Comparison of ENCODE assay signal across 7 mouse cellular contexts in genomic region chr4:109978068-109978857, GRCm38 (mm10). TPM values are rescaled to one million over a fixed set of nuclear protein-coding genes. Genes with fewer than 3 reads are reported as not detected.
DNase-seq lines count a peak whose midpoint lies in the region; ATAC-seq and TF ChIP-seq lines count a peak whose summit lies in the region.

No protein-coding gene starts in this region.

- no peak for TF ChIP-seq CTCF in liver, postnatal 0 days (IDR thresholded peaks at IDR 0.05; ENCODE audit: low read depth)

- ATAC-seq in granulocyte monocyte progenitor cell, adult 5-6 weeks (replicated peaks; ENCODE audit: poor library complexity, severe bottlenecking), result 0 out of 2 replicates have a peak, but pooled peaks have one; percentile 15
- ATAC-seq in liver, postnatal 0 days, result no peak

- WGBS in liver, postnatal 0 days (ENCODE audit: insufficient replicate concordance), result 2% methylated on average over 47 of the region's 56 CpGs

- peak overlapping the region; percentile 23 for H3K4me3 ChIP-seq in liver, postnatal 0 days (ENCODE audit: low read depth, low read length)

- peaks cover 100% of the 10 kb centered on the region for H3K27me3 ChIP-seq in liver, postnatal 0 days (ENCODE audit: insufficient read depth, low read length)

- H3K9ac ChIP-seq in liver, postnatal 0 days (replicated peaks), result no peak overlapping the region

- H3K27ac ChIP-seq in liver, postnatal 0 days (ENCODE audit: low read depth), result no peak overlapping the region

- no peak for TF ChIP-seq EP300 in liver, postnatal 0 days (IDR thresholded peaks at IDR 0.05; ENCODE audit: low read depth)

- DNase-seq in A20 (ENCODE audit: low read depth, low spot score) (peak; percentile 79), ES-CJ7 (ENCODE audit: low read depth, low spot score) (peak; percentile 55)
- DNase-seq in liver, postnatal 0 days, result no peak
- DNase-seq in natural killer cell, adult 2 months (ENCODE audit: low spot score in 2 of 2), result no peak
- no peak for DNase-seq in frontal cortex, postnatal 25 days (ENCODE audit: low spot score in 2 of 2)
- no peak for DNase-seq in left cerebral cortex, adult 11 months (ENCODE audit: low spot score)

- H3K9me3 ChIP-seq in liver, postnatal 0 days (ENCODE audit: low read length), result no peaks in the 10 kb centered on the region

- H3K4me2 ChIP-seq in liver, postnatal 0 days (ENCODE audit: low read depth, low read length), result peak overlapping the region; percentile 53

- no peaks in the 10 kb centered on the region for H3K36me3 ChIP-seq in liver, postnatal 0 days (replicated peaks; ENCODE audit: insufficient read depth, low read length)

- H3K4me1 ChIP-seq in liver, postnatal 0 days (ENCODE audit: insufficient read depth), result peaks cover 14% of the 10 kb centered on the region

RNA-seq across cellular contexts. Expression of gene Dmrta2, which starts 0.4 kb away (rescaled TPM):
- not detected in 2 replicates for total RNA-seq in granulocyte monocyte progenitor cell, adult 5-6 weeks (2014; fragmentation: Nextera tagmentation)
- not detected in 2 replicates for total RNA-seq in granulocyte monocyte progenitor cell, adult 5-6 weeks (2017)
- polyA plus RNA-seq in liver, postnatal 0 days (2015; fragmentation: Nextera tagmentation; extraction: Ambion mirVana), result not detected in 2 replicates

Comparison
In these comparisons a context has a peak if more than half of its experiments do, and no peak if none do; other contexts are left out.
1. DNase-seq: peak in A20 (single experiment) and ES-CJ7 (single experiment); none in liver, postnatal 0 days (single experiment), natural killer cell, adult 2 months (0 of 2), frontal cortex, postnatal 25 days (0 of 2) and left cerebral cortex, adult 11 months (single experiment).